Mouse (Mus musculus) liver, embryonic 12.5 days (tissue): Measurements from ENCODE around the gene Arhgef10l. TPM values are rescaled to one million over a fixed set of nuclear protein-coding genes. Genes with fewer than 3 reads are reported as not detected.

Experiments
- ATAC-seq: fragments of 200-750 bp; cut with Nextera tagmentation; 2 replicates; pipeline ENCODE4 v1.8.0; 2017; ENCODE audit warnings: moderate number of reproducible peaks, mild to moderate bottlenecking, moderate library complexity
- H3K27ac ChIP-seq: fragments of 300-500 bp; sonication (generic); 2 replicates; pipeline ENCODE4 v1.5.1; 2016; ENCODE audit warnings: mild to moderate bottlenecking
- H3K27me3 ChIP-seq: fragments of 300-500 bp; sonication (generic); replicated peaks from 2 replicates; pipeline ENCODE4 v1.6.1; 2016; ENCODE audit warnings: mild to moderate bottlenecking, moderate library complexity
- H3K36me3 ChIP-seq: fragments of 300-500 bp; sonication (generic); 2 replicates; pipeline ENCODE4 v1.6.1; 2016; ENCODE audit warnings: mild to moderate bottlenecking, moderate library complexity
- H3K4me1 ChIP-seq: fragments of 300-500 bp; sonication (generic); 2 replicates; pipeline ENCODE4 v1.6.1; 2016
- H3K4me2 ChIP-seq: fragments of 300-500 bp; sonication (generic); 2 replicates; pipeline ENCODE4 v1.6.1; 2016; ENCODE audit warnings: mild to moderate bottlenecking, moderate library complexity
- H3K4me3 ChIP-seq: fragments of 300-500 bp; sonication (generic); 2 replicates; pipeline ENCODE4 v1.5.1; 2016; ENCODE audit warnings: mild to moderate bottlenecking, moderate library complexity
- H3K9ac ChIP-seq: fragments of 300-500 bp; sonication (generic); 2 replicates; pipeline ENCODE4 v1.6.1; 2016; ENCODE audit warnings: mild to moderate bottlenecking, moderate library complexity
- H3K9me3 ChIP-seq: fragments of 300-500 bp; sonication (generic); replicated peaks from 2 replicates; pipeline ENCODE4 v1.6.1; 2016; ENCODE audit warnings: mild to moderate bottlenecking, moderate library complexity
- whole genome bisulfite sequencing: fragments of 180-500 bp; shearing (Covaris S2); methylation state at CpG from one replicate; pipeline ENCODE4 v1.1.7; 2016; ENCODE audit not compliant: insufficient replicate concordance; 5-methylcytosine and 5-hydroxymethylcytosine counted together
- polyA plus RNA-seq: library from polyadenylated mRNA; unstranded; fragments of >200 nt; fragmentation: Nextera tagmentation; extraction: Ambion mirVana; gene quantifications from 2 replicates; pipeline ENCODE4 v1.2.1, GENCODE M21; 2016

Arhgef10l gene
- polyA plus RNA-seq, result 3.5 and 3.7 TPM in 2 replicates

DNA sequence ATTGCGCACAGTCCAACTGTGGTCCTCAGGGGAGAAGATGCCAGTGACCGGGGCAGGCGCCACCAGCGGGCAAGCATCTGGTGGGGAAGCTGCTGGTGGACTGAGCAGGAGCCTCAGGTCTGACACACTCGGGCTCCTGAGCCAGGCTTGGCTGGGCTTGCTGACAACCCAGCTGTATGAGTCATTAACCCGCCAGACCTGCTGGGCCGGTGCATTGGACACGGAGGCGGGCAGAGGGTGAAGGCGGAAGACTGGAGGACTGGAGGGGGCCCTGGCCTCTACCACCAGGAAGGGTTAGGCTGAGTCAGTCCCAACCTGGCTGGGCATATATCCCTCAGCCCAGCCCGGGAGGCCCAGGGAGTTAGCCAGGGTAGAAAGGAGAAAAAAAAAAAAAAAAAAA is at the start of gene Arhgef10l:
Gene Arhgef10l, minus strand, starts transcription at position 253 of the 400 bp plus-strand sequence.
- Histone ChIP-seq H3K4me1 (peaks cover 18% of the 10 kb centered on the region; the same call in 1 of the 2 replicates), H3K4me2 (no peak within 1 kb of the TSS), H3K36me3 (no peaks in the 10 kb centered on the region), H3K9ac (no peak within 1 kb of the TSS), H3K27ac (no peak within 1 kb of the TSS), H3K9me3 (no peaks in the 10 kb centered on the region), H3K27me3 (peaks cover 14% of the 10 kb centered on the region), H3K4me3 (no peak within 1 kb of the TSS)
- 56% methylated on average over 11 of the region's 11 CpGs for WGBS
- no peak for ATAC-seq

DNA sequence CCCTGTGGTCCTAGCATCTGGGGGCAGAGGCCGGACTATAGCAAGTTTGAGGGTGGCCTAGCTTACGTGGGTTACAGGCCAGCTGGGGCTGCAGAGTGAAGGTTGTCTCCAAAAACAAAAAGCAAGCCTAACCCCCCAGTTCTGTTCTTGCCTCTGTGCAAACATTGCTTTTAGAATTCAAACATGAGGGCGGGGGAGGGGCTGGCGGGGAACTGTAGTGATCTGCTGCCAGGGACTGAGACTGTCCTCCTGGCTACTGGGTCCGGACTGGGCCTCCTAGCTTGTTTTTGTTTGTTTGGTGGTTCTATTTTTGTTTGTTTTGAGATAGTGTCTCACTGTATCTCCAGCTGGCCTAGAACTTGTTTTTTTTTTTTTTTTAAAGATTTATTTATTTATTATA is 48.8 kb upstream of the Arhgef10l start:
- no peak overlapping the region for H3K27ac ChIP-seq
- H3K9ac ChIP-seq, result no peak overlapping the region
- peaks cover 29% of the 10 kb centered on the region for H3K4me1 ChIP-seq
- 80% methylated on average over 5 of the region's 5 CpGs for WGBS
- no peak overlapping the region for H3K4me3 ChIP-seq
- no peak for ATAC-seq
- H3K9me3 ChIP-seq, result no peaks in the 10 kb centered on the region
- peaks cover 100% of the 10 kb centered on the region for H3K36me3 ChIP-seq
- H3K4me2 ChIP-seq, result no peak overlapping the region
- H3K27me3 ChIP-seq, result no peaks in the 10 kb centered on the region

DNA sequence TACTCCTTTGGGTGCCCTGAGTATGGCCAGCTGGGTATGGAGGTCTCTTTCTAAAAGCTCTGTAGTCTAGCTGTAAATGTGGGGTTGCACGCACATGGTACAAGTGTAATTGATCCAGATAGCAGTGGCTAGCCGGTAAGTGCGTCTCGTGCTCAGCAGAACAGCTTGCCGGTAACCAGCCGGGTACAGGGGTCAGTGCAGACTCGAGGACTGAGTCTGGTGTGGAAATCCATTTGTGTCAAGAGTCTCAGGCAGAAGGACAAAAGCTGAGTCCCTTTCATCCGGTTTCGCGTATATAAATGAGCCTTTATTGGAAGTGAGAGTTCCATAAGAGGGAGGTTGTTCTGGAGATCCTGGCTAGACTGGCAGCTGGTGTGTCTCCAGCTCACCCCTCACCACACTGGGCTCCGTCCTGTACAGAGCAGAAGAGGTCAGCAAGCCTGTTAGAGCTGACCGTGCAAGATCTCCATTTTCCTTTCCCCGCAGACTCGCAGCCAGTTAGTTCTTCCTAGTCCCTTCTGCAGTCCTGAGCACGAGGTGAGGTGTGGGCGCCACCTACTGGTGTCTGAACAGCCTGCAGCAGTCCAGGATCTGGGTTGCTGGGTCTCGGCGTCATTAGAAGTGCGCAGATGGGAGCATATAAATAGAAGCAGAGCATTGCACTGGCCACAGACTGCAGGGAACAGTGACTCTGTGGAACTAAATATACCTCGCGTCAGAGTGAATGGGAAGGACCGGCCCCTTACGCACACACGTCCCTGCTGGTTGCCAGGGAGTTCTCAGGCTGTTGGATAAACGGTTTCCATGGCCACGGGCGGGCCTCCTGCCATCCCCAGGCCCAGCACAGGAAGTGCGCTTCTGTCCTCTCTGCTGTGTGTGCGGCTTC is 47.9 kb upstream of the Arhgef10l start:
- Histone ChIP-seq H3K4me1 (peaks cover 37% of the 10 kb centered on the region), H3K36me3 (peaks cover 100% of the 10 kb centered on the region), H3K9me3 (no peaks in the 10 kb centered on the region), H3K4me3 (no peak overlapping the region), H3K4me2 (no peak overlapping the region), H3K27me3 (no peaks in the 10 kb centered on the region), H3K27ac (peak overlapping the region; percentile 23), H3K9ac (no peak overlapping the region)
- ATAC-seq, result peak; percentile 66
- 64% methylated on average over 29 of the region's 29 CpGs for WGBS

DNA sequence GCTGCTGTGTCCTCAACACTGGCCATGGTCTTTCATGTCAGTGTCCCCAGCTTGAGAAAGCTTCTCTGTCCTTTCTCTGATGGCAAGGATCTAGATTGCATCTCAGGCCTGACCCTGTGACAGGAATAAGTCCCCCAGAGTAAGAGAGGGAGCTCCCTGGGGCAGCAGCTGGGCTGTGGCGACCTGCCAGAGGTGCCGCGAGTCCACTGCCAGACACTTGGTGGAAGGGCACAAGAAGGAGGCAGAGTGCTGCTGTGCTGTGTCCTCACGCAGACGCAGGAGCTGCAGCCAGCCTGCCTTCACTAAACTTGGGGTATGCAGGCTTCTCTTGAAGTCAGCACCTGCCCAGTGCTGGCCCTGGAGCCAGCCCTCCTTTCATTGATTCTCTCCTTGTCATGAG is 45.5 kb upstream of the Arhgef10l start:
- Histone ChIP-seq H3K9me3 (no peaks in the 10 kb centered on the region), H3K36me3 (peaks cover 100% of the 10 kb centered on the region), H3K9ac (no peak overlapping the region), H3K4me1 (peaks cover 57% of the 10 kb centered on the region), H3K4me3 (no peak overlapping the region), H3K27ac (no peak overlapping the region), H3K4me2 (no peak overlapping the region), H3K27me3 (no peaks in the 10 kb centered on the region)
- no peak for ATAC-seq
- WGBS, result 90% methylated on average over 5 of the region's 5 CpGs

DNA sequence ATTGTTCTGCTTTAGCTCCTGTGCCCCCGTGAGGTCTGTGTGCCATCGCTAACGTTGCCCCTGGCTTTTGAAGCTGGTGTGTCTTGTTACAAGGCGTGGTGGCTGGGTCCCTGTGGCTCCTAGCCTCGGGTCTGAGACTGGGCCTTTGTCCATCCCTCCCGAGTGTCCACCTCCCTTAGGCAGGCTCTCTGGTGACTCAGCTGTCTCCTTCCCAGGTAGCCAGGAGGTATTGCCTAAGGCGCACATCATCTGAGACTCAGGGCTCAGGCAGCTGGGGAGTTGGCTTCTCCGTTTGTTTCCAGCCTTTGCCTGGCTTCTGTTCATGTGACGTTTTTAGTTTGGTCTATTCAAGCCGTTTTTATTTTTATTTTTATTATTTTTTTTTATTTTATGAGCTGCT is 45.0 kb upstream of the Arhgef10l start:
- Histone ChIP-seq H3K27ac (no peak overlapping the region), H3K9me3 (no peaks in the 10 kb centered on the region), H3K4me1 (peaks cover 61% of the 10 kb centered on the region), H3K36me3 (peaks cover 100% of the 10 kb centered on the region), H3K4me3 (no peak overlapping the region), H3K9ac (no peak overlapping the region), H3K27me3 (no peaks in the 10 kb centered on the region), H3K4me2 (no peak overlapping the region)
- no peak for ATAC-seq
- 83% methylated on average over 10 of the region's 10 CpGs for WGBS

DNA sequence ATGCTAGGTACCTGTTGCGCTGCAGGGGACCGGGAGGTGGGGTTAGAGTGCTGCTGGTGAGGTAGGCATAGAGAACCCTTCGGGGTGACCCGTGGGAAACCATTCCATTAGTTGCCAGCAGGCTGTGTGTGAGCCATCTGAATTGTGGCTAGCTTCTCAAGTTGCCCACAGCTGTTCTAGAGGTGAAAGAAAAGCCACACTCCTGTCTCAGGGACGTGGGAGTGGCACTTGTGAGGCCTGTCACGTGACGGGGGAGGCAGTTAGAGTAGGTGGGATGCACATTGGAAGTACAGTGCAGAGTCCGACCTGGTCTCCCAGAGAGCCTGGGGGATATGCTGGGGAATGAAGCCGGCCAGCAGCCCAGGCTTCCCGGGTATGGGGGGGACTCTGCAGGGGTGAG is 43.8 kb upstream of the Arhgef10l start:
- H3K27me3 ChIP-seq, result no peaks in the 10 kb centered on the region
- no peak overlapping the region for H3K4me2 ChIP-seq
- H3K9me3 ChIP-seq, result no peaks in the 10 kb centered on the region
- peaks cover 100% of the 10 kb centered on the region for H3K36me3 ChIP-seq
- H3K4me3 ChIP-seq, result no peak overlapping the region
- no peak overlapping the region; the same call in 1 of the 2 replicates for H3K27ac ChIP-seq
- no peak overlapping the region for H3K9ac ChIP-seq
- 87% methylated on average over 10 of the region's 10 CpGs for WGBS
- H3K4me1 ChIP-seq, result peaks cover 72% of the 10 kb centered on the region
- no peak for ATAC-seq

DNA sequence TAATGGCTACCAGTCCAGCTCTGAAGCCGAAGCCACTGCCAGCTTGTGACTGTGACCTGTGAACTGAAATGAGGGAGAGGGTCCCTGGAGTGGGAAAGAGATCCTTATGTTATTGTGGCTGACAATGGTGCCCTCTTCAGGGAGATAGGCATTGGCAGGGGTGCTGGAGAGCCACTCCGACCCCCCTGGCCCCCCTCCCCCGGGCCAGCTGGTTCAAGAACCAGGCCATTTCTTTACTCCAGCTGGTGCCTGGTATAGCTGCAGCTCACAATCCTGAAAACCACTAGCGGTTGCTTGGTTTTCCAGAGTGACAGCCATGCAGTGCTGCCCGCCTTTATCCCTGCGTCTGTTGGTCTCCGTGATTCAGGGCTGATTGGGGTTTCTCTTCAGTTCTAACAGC is 43.3 kb upstream of the Arhgef10l start:
- no peak overlapping the region; the same call in 1 of the 2 replicates for H3K27ac ChIP-seq
- H3K4me3 ChIP-seq, result no peak overlapping the region
- H3K36me3 ChIP-seq, result peaks cover 100% of the 10 kb centered on the region
- no peaks in the 10 kb centered on the region for H3K27me3 ChIP-seq
- H3K4me2 ChIP-seq, result no peak overlapping the region
- H3K9ac ChIP-seq, result no peak overlapping the region
- WGBS, result 93% methylated on average over 7 of the region's 7 CpGs
- ATAC-seq, result no peak
- no peaks in the 10 kb centered on the region for H3K9me3 ChIP-seq
- peaks cover 72% of the 10 kb centered on the region for H3K4me1 ChIP-seq

DNA sequence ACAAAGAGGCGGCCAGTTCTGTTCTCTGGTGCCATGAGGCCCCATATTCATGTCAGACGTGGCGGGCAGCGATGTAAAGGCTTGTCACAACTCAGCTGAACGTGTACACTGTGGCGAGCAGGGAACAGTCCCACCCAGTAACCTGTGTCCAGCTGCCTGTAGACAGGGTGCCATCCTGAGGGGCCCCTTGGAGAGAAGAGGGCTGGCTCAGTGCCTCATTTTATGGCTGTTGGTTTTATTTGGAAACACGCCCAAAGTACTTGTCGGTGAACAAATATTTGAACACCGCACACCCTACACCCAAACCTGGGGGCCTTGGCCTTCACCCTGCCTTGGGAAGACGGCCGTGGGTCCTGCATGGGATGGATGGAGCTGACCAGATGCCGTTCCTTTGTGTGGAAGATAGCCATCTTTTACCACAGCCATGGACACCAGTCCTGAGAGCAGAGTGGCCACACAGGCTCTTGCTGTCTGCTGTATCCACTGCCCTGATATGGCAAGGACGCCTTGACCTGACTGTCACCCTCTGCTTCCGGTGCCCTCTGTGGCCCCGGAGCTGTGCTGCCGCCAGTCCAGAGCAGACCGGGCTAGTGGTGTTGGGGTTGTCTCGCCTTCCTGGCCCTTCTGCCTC is 42.6 kb upstream of the Arhgef10l start:
- Histone ChIP-seq H3K9me3 (no peaks in the 10 kb centered on the region), H3K36me3 (peaks cover 100% of the 10 kb centered on the region), H3K4me1 (peaks cover 75% of the 10 kb centered on the region), H3K4me2 (no peak overlapping the region), H3K27ac (0 out of 2 replicates have a peak overlapping the region, but pooled peaks have one; percentile 1), H3K27me3 (no peaks in the 10 kb centered on the region), H3K4me3 (no peak overlapping the region), H3K9ac (no peak overlapping the region)
- WGBS, result 74% methylated on average over 18 of the region's 18 CpGs
- no peak for ATAC-seq

DNA sequence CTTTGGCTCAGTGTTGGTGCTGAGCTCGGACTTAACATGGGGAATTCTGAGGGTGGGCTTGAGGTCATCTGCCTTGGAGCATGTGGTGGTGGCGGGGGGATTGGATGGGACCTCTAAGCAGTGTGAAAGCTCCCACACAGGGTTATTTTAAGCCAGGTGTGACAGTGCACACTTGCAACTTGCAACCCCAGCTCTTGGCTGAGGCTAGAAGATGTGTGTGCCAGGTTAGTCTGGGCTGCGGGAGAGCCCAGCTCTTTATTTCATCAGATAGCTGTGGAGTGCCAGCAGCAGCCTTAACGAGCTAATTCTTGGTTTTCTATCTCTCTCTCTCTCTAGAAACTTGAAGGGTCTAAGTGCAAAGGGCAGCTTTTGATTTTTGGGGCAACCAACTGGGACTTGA is 41.8 kb upstream of the Arhgef10l start:
- Histone ChIP-seq H3K9ac (no peak overlapping the region), H3K27ac (no peak overlapping the region), H3K9me3 (no peaks in the 10 kb centered on the region), H3K36me3 (peaks cover 93% of the 10 kb centered on the region), H3K4me3 (no peak overlapping the region), H3K4me1 (peaks cover 72% of the 10 kb centered on the region), H3K4me2 (no peak overlapping the region), H3K27me3 (no peaks in the 10 kb centered on the region)
- ATAC-seq, result no peak
- 77% methylated on average over 4 of the region's 4 CpGs for WGBS

DNA sequence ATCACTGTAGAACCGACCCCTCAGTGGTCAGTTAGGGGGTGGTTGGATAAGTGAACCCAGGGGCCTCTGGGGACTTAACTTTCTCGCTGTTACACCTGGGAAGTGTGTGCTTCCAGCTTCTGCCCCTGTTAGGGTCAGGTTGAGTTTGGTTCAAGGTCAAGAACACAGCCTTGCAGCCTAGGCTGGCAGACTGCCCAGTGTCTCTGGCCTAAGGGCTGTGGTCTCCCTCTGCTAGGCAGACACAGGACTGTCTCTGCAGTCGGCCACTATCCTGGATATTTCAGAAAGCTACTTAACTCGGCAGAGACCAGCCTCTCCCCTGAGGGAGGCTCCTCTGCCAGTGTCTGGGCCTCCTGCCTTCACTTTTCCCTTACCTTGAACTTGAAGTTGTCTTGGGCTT is 38.4 kb upstream of the Arhgef10l start:
- WGBS, result 43% methylated on average over 4 of the region's 4 CpGs
- Histone ChIP-seq H3K27ac (peak overlapping the region; percentile 99), H3K4me3 (peak overlapping the region; percentile 92)

DNA sequence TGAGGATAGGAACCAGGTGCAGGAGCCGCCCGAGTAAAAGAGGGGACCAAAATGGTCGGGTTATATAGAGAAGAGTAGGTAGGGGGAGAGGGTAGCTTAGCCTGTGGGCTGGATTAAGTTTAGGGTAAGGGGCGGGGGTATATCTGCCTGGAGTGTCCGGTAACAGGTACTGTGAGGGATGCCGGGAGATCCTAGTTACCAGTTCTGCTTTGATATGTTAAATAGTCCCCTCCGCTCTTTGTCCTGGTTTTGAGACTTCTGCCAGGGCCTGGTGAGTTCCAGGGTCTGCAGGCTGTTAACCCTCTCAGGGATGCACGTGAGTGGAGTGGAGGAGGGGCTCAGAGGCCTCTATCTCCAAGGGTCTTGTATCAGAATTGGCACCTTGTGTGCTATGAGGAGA is 37.8 kb upstream of the Arhgef10l start:
- H3K9ac ChIP-seq, result peak overlapping the region; percentile 94
- WGBS, result 24% methylated on average over 8 of the region's 8 CpGs
- no peak for ATAC-seq
- peaks cover 74% of the 10 kb centered on the region for H3K4me1 ChIP-seq
- H3K27me3 ChIP-seq, result no peaks in the 10 kb centered on the region
- H3K36me3 ChIP-seq, result peaks cover 53% of the 10 kb centered on the region
- H3K9me3 ChIP-seq, result no peaks in the 10 kb centered on the region
- peak overlapping the region; percentile 80 for H3K4me2 ChIP-seq
- peak overlapping the region; percentile 99 for H3K27ac ChIP-seq
- H3K4me3 ChIP-seq, result peak overlapping the region; percentile 92

More for the DNA sequence above, 38.4 kb upstream of the Arhgef10l start:
- Histone ChIP-seq H3K4me2 (peak overlapping the region; percentile 80), H3K9ac (peak overlapping the region; percentile 94), H3K4me1 (peaks cover 74% of the 10 kb centered on the region), H3K36me3 (peaks cover 58% of the 10 kb centered on the region), H3K9me3 (no peaks in the 10 kb centered on the region), H3K27me3 (no peaks in the 10 kb centered on the region)
- no peak for ATAC-seq
